Mouse (Mus musculus): ENCODE measurements around the gene Ypel3.
A peak's percentile ranks its signal among the peaks of the same experiment; 100 is the strongest.
"Not testable (repeated sequence)": the region's sequence is repeated elsewhere in the genome, so short reads cannot be mapped to it uniquely, and the experiment has no call there.

Ypel3 gene

DNA sequence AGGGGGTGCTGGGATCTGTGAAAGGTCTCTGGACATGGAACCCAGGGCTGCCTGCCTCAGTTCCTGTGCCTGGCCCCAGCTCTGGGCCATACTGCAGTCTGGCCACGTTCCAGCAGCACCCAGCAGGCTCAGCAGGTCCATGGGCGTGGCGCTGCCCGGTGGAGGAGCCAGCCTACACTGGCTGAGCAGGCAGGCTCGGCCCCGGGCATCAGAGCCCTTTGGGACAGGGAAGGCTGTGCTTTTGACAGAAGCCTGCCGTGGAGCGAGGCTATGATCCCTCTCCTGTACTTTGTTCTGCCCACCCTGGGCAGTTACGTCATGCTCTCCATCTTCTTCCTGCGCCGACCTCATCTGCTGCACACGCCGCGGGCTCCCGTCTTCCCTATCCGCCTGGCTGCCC lies 10.6 kb upstream of the Ypel3 start, which contains the start of gene Gdpd3:
Gene Gdpd3, plus strand, starts transcription at position 134 of the 400 bp plus-strand sequence.
- DNase-seq (ENCODE audit: low spot score), result no peak

DNA sequence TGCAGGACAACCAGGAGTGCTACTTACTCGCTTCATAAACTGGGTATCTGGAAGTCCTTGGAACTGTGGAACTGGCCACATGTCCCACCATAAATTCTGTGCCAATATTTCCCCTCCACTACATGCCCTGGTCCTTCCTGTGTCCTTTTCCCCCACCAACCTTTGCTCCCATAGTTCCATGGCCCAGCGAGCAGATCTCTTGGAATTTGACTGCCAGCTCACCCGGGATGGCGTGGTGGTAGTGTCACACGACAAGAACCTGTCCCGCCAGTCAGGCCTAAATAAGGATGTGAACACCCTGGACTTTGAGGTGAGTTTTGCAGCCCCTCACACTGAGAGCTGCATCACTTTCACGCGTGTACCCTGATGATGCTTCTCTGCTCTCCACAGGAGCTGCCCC lies 9.8 kb upstream of the Ypel3 start:
- no peak for DNase-seq (ENCODE audit: low spot score)

DNA sequence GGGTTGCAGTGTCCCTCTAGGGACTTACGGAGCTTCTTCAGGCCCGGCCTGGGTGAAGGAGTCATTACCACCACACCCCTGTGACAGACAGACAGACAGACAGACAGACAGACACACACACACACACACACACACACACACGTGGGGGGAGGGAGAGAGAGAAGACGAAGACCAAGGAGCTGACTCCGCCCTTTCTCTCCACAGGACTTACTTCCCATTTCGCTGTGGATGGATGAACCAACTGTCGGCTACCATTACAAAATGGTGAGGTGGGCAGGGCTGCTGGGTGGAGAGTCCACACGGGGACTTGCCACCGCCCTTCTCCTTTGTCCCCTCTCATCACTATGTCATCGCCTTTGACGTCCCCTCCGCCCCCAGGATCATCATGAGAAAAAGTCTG lies 6.0 kb upstream of the Ypel3 start:
- DNase-seq (ENCODE audit: low spot score), result no peak

DNA sequence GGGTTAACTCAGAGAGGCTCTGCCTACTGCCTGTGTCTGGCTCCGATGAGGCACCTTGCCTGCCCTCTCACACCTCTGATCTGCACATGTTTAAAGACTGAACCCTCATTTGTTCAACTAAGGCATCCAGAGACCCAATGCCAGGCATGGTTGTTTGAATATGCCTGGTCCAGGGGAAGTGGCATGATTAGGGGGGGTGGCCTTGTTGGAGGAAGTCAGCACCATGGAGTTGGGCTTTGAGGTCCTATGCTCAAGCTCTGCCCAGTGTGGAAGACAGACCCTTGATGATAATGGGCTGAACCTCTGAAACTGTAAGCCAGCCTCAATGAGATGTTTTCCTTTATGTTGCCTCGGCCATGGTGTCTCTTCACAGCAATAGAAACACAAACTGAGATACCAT lies 3.4 kb upstream of the Ypel3 start:
- DNase-seq (ENCODE audit: low spot score), result no peak

DNA sequence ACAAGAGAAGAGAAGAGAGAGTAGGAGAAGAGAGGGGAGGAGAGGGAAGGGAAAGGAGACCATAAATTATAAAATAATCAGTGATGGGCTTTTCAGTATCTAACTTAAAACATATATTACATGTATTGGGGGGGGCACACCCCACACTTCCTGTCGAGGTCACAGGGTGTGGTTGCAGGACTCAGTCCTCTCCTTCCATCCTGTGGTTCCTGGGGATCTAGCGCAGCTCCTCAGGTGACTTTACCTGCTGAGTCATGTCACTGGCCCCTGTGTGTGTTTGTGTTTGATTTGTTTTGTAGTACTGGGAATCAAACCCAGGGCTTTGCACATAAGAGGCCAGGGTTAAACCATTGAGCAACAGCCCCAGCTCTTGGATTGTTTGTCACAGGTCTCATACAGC lies 2.3 kb upstream of the Ypel3 start:
- no peak for DNase-seq (ENCODE audit: low spot score)

DNA sequence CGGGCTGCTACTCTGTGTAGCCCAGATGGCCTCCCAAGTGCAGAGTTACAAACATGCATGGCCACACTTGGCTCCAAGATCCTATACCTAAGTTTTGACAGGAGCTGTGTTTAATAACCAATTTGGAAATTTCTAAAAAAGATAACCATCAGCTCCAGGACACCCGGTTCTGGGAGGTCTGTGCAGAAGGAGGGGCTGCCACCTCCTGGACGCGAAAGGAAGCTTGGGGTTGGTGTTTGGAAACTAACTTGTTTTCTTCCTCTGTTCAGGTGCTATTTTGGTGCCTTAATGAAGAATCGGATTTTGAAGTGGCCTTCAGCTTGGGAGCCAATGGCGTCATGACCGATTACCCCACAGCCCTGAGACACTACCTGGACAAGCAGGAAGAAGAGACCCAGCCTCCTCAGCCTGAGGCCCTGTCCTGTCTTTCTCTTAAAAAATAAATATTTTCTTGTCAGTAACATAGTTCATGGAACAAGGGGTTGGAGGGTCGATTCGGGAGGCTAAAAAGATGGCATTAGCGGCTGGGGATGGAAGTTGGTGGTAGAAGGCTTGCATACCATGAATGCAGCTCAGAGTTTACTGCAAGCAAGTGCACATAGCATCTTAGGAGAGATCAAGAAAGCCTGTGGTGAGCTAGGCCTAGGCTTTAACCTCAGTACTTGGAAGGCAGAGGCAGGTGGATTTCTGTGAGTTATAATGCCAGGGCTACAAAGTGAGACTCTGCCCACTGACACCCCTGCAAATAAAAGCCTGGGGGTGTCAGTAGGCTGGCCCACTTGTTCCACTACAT lies 1.4 kb upstream of the Ypel3 start:
- DNase-seq (ENCODE audit: low spot score), result no peak

DNA sequence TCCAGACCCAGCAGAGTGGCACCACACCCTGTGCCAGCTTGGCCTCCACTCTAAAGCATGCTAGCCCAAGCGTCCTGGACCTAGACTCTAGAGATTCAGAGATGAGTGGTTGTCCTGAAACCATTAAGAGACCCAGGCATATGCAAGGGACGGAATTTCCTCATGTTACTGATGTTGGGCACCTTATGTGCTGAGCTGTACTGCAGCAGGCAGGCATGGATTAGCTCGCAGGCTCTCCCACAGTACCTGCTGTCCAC lies 849 bp upstream of the Ypel3 start:
- DNase-seq (ENCODE audit: low spot score), result no peak

DNA sequence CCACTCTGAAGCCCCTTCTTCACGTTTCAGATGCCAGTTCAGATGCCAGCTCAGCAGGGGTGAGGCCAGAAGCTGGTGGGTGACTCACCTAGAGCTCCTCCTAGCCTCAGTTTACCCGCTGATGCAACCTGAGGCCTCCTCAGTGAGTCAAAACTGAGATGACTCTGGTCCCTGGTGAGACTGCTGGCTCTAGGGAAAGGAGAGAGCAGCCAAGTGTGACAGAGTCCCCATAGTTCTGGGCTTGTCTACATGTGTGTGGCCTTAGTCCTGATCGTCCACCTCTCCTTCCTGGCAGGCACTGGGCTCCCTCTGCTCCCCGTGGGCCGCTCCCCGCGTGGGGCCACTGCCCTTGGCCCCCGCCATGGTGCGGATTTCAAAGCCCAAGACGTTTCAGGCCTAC lies 721 bp downstream of the Ypel3 start:
- DNase-seq (ENCODE audit: low spot score), result no peak

DNA sequence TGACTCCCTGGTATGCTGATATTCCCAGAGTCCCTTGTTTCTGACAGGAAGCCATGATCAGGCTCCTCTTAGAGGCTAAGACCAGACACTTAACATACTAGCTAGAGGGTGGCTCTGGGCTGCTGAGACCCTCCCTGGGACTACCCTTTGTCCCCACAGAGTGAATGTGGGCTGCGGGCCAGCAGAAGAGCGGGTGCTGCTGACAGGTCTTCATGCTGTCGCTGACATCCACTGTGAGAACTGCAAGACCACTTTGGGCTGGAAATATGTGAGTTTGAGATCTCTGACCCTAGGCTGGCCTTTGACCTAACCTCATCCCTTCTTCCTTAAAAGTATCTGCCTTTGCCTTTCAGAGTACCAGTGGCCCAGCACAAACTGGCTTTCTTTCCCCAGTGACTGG lies 1.4 kb downstream of the Ypel3 start:
- DNase-seq (ENCODE audit: low spot score), result no peak

DNA sequence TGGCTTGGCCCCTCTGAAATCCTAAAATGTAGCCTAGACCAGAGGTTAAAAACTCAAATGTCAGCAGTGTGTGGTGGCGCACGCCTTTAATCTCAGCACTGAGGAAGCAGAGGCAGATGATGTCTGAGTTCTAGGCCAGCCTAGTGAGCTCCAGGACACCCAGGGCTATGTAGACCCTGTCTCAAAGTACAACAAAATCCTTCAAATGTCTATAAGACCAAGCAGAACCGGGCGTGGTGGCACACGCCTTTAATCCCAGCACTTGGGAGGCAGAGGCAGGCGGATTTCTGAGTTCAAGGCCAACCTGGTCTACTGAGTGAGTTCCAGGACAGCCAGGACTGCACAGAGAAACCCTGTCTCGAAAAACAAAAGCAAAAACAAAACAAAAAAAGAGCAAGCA lies 2.3 kb downstream of the Ypel3 start:
- not testable (repeated sequence) for DNase-seq (ENCODE audit: low spot score)

DNA sequence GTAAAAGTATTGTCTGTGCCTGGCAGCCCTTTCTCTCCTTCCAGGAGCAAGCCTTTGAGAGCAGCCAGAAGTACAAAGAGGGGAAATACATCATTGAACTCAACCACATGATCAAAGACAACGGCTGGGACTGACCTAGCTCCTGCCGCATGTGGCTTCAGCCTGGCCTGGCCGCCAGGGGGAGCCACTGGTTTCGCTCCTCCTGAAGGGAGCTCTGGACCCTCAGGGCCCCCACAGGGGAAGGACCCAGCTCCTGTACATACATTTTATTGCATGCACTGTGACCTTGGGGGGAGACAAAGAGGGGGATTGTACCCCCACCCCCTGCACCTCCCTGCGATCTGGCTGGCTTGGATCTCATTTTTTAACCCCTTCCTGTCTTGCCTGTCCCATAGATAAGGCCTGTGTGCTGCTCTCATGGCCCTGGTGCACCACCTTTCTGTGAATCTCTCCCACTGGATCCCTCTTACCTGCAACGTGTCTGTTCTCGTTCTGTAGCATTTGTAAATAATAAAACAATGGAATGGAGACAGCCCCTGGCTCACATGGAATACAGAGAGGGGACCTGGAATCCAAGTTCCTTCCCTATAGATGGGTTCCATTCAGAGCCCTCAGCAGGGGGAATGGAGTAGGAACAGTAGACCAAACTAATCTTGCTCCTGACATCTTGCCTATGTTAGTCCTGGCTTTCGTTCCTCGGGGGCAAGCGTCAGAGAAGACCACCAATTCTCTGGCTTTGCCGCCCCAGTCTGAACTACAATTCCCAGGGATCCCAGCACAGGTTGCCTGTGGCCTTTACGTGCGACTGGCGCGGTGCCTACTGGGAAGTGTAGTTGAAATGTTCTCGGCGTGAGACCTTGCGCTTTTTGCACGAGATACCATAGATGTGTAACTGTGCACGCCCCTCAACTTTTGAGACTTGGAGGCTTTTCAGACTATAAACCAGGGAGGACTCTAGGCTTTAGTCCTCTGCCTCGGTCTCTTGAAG lies 3.5 kb downstream of the Ypel3 start:
- peak; percentile 93 for DNase-seq (ENCODE audit: low spot score)

DNA sequence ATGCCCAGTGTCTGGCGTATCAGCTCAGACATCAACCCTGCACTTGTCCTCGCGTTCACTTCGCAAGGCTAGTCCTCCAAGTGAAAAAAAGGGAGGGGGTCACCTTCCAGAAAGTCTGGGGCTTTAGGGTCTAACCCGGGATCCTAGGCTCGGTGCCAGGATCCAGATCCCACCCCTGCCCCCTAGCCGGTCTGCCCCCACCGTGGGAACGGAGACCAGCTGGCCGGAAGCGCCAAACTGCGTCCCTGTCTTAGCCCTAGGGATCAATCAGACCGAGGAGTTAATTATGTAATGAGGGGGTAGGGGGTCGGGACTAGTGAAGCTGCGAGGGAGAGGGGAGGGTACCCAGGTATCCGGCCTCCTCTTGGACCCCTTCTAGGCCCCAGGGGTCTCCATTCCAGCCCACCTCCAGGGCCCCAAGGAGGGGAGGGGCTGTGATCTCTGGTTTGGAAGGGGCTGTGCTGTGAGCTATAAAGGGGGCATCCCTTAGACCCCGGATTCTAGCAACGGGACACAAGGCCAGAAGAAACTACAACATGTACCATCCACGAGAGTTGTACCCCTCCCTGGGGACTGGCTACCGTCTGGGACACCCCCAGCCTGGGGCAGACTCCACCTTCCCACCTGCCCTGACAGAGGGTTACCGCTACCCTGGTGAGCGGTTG lies 4.3 kb downstream of the Ypel3 start, which contains the start of gene Tbx6:
Gene Tbx6, plus strand, starts transcription at position 513 of the 665 bp plus-strand sequence.
- peak; percentile 54 for DNase-seq (ENCODE audit: low spot score)

DNA sequence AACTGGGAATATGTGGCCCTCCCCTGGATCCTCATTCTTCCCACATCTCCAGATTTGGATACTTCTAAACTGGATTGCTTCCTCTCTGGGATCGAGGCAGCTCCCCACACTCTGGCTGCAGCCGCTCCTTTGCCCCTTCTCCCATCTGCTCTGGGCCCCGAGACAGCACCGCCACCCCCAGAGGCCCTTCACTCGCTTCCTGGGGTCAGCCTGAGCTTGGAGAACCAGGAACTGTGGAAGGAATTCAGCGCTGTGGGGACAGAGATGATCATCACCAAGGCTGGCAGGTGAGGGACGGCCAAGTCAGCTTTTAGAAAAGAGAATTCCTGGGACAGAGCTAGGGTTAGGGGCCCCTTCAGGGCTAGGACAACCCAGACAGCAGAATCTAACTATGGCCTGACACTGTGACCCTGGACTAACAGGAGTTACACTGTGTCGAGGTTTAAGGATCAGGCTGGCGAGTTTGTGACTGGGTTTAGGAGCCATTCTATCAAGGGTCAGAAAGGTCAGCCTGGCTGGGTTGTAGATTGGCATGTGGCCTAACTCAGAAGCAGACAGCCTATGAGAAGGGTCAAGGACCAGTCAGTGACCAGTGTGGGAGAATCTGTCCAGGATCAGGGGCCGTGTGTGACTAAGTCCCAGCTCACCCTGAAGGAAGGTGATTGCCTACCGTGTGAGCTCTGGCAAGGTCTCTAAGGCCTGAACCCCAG lies 5.1 kb downstream of the Ypel3 start:
- DNase-seq (ENCODE audit: low spot score), result no peak

DNA sequence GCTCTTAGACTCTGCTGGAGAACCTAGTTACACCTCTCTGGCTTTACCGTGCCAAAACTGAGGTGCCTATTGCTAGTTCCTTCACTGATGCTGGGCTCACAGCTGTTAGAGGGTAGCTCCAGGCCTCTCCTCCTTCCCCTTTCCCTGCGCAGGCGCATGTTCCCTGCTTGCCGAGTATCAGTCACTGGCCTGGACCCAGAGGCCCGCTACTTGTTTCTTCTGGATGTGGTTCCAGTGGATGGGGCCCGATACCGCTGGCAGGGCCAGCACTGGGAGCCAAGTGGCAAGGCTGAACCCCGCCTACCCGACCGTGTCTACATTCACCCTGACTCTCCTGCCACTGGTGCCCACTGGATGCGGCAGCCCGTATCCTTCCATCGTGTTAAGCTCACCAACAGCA lies 5.9 kb downstream of the Ypel3 start:
- DNase-seq (ENCODE audit: low spot score), result no peak

DNA sequence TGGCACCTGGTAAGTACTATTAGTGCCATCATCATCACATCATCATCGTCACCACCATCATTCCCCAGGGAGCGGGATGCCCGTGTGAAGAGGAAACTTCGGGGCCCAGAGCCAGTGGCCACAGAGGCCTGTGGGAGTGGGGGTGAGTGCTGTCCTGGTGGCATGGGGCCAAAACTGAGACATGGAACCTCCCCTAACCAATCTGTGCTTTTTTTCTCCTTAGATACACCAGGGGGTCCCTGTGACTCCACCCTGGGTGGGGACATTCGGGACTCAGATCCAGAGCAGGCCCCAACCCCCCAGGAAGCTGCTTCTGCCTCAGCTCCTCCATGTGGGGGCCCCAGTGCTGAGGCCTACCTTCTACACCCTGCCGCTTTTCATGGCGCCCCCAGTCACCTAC lies 7.7 kb downstream of the Ypel3 start:
- DNase-seq (ENCODE audit: low spot score), result no peak

DNA sequence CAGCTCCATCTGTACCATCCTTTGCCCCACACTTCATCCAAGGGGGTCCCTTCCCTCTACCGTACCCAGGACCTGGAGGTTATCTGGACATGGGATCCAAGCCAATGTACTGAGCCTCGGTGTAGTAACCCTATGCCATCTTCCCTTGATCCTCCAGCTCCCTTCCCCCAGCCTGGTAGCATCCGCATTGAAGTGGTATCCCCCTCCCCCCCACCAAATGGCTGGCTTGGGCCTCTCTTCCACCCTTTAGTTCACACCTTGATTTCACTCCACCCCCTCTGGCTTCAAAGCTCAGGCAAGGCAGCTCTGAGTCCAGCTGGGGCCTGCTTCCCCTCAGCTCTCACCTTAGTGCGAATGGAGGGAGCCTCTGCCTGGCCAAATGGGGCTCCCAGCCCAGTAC lies 8.3 kb downstream of the Ypel3 start:
- DNase-seq (ENCODE audit: low spot score), result no peak

DNA sequence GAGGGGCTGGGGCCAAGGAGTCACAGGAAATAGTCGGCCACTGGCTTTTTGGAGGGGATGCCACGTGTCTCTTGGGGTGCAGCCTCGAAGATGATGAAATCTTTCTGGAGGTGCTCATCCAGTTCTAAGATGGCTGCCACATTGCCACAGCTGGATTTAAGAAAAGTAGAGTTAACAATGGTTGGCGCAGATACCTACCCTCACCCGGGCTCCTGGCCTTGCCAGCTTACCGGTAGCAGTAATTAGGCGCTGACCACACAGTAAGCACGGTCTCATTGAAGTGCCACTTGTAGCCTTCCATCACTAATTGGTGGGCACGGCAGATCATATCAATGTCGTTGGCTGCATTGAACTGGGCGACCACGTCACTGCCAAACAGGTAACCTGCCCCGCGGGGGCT lies 9.4 kb downstream of the Ypel3 start:
- no peak for DNase-seq (ENCODE audit: low spot score)

DNA sequence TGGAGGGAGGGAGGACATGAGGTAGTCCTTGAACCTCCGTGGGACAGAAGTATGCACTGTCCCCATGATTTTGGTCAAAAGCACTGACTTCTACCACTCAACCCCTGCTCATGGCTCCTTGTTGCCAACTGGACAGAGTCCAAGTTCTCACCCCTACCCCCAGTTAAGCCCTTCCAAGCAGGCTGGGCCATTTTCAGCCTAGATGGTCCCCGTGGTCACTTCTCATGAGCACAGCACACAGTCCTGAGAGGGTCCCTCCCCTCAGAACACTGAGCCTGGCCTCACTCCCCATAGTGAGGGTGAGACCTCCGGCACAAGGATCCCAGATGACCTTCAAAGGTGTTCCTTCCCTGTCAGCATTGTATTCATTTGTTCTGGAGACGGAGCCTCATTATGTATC lies 12.4 kb downstream of the Ypel3 start:
- no peak for DNase-seq (ENCODE audit: low spot score)

DNA sequence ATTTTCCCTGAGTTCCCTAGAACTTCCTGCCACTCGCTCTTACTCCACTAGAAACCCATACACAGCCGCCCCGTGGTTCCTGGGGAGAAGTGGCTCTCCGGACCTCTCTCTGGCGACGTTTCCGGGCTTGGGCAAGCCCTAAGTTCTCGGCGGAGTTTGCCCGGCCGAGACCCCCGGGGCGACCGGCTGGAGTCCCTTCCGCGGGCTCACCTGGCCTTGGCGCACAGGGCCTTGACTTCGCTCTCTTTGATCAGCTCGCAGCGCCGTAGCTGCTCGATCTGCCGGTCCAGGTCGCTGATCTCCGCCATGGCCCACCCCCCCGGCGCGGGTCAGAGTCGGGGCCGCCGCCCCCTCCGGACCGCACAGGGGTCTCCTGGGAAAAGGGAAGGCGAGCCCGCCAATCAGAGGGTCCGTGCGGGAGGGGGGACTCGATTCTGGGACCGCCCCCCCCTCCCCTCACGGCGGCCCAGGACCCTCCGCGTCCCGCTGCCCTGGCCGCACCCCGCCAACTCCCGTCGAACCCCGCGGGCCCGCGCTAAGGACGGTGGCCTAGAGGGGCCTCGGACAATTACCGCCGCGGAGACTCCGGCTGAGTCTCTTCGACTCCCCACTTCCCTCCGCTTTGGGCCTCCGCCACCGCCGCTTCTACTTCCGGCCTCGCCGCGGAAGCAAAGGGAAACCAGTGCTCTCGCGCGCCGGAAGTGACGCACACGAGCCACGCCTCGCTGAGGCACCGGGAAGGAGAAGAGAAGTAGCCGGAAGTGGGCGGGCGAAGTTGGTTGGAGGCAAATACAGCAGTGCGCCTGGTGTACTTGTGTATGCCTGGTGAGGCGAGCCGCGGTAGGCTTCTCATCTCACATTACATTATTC lies 15.3 kb downstream of the Ypel3 start, which contains the start of gene Ppp4c:
Gene Ppp4c, minus strand, starts transcription at position 646 of the 870 bp plus-strand sequence.
- DNase-seq (ENCODE audit: low spot score), result peak; percentile 98

DNA sequence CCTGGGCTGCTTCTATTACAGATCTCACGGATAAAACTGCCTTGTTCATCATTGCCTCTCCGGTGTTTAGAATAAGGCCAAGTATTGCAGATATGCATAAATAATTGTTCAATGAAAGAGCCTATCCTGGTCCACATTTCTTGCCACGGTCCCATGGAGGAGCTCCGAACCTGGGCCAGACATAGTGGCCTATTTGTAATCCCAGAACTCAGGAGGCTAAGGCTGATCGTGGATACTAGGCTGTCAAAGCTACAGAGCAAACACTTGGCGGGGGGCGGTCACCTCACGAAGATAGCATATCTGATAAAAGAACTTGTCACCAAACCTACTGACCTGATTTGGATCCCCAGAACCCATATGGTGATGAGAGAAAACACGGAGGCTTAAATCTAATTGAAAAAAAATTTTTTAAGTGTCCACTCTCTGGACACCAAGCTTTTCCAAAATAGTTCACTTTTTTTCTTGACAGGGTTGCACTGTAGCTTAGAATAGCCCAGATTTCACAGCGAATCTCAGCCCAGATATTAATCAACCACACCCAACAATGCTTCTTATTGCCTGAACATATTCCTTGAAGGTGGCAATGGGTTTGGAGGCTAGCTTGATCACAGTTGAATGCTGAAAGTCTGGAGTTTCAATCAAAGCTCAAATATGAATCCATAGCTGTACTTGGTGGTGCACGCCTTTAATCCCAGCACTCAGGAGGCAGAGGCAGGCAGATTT lies 16.1 kb downstream of the Ypel3 start:
- DNase-seq (ENCODE audit: low spot score), result no peak
